Comparison of ENCODE assay signal across 22 mouse cellular contexts in the genomic region with DNA sequence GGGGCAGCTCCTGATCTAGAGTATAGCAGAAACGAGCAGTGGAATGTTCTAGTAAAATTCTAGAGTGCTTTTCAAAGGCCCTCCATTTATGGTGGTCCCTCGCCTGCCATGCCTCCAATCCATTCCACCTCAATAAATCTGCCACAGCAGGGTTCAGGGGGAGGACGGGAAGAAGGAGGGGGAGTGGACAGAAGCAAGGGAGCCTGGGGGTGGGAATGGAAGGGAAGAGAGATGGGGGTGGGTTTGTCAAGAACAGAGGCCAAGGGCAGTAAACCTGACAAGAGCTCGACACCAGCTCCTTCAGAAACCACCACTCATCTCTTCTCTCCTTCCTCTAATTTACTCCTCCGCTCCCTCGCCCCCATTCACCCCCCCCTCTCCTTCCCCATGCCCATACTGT. TPM values are rescaled to one million over a fixed set of nuclear protein-coding genes. Genes with fewer than 3 reads are reported as not detected.
DNase-seq lines count a peak whose midpoint lies in the region; ATAC-seq and TF ChIP-seq lines count a peak whose summit lies in the region.
"Had no signal": no experiment of that assay in that cellular context is flagged by ENCODE, and none has a peak within 500 bp of the region (broad histone marks: within the 10 kb centered on the region; RNA-seq: fewer than 3 reads in every experiment).

No protein-coding gene starts in this region.

- H3K4me1 ChIP-seq in kidney, embryonic 14.5 days (ENCODE audit: control insufficient read depth, insufficient read depth, low read length), result peaks cover 27% of the 10 kb centered on the region; the same call in 1 of the 2 replicates
- H3K4me1 ChIP-seq in neural tube, embryonic 11.5 days (ENCODE audit: control insufficient read depth, insufficient read depth, low read length), result peaks cover 26% of the 10 kb centered on the region
- peaks cover 28% of the 10 kb centered on the region for H3K4me1 ChIP-seq in forebrain, postnatal 0 days (ENCODE audit: insufficient read depth)

- H3K9me3 ChIP-seq in kidney, embryonic 14.5 days (ENCODE audit: control insufficient read depth, low read length), result no peaks in the 10 kb centered on the region
- H3K9me3 ChIP-seq in neural tube, embryonic 11.5 days (ENCODE audit: control insufficient read depth, low read length), result no peaks in the 10 kb centered on the region
- no peaks in the 10 kb centered on the region for H3K9me3 ChIP-seq in forebrain, postnatal 0 days (ENCODE audit: low read length)
- H3K9me3 ChIP-seq: hindbrain, embryonic 15.5 days; liver, embryonic 13.5 days; lung, embryonic 15.5 days; midbrain, embryonic 12.5 days had no signal

- no peaks in the 10 kb centered on the region for H3K27me3 ChIP-seq in kidney, embryonic 14.5 days (ENCODE audit: control insufficient read depth, insufficient read depth, low read length)
- H3K27me3 ChIP-seq in neural tube, embryonic 11.5 days (ENCODE audit: control insufficient read depth, insufficient read depth, low read length), result no peaks in the 10 kb centered on the region
- H3K27me3 ChIP-seq in forebrain, postnatal 0 days (ENCODE audit: insufficient read depth, low read length), result no peaks in the 10 kb centered on the region
- H3K27me3 ChIP-seq: hindbrain, embryonic 15.5 days; liver, embryonic 13.5 days; lung, embryonic 15.5 days had no signal

- H3K27ac ChIP-seq in kidney, embryonic 14.5 days (ENCODE audit: low read depth, low read length), result no peak overlapping the region
- H3K27ac ChIP-seq in neural tube, embryonic 11.5 days (ENCODE audit: low read depth, low read length), result no peak overlapping the region
- H3K27ac ChIP-seq in forebrain, postnatal 0 days (ENCODE audit: low read depth, low read length), result 0 out of 2 replicates have a peak overlapping the region, but pooled peaks have one; percentile 41
- H3K27ac ChIP-seq: hindbrain, embryonic 15.5 days; liver, embryonic 13.5 days; lung, embryonic 15.5 days; macrophage; midbrain, embryonic 12.5 days had no signal

- no peak overlapping the region for H3K4me3 ChIP-seq in kidney, embryonic 14.5 days (ENCODE audit: low read length)
- no peak overlapping the region for H3K4me3 ChIP-seq in neural tube, embryonic 11.5 days (ENCODE audit: low read depth, low read length)
- H3K4me3 ChIP-seq in forebrain, postnatal 0 days (ENCODE audit: low read depth, low read length), result no peak overlapping the region
- H3K4me3 ChIP-seq: hindbrain, embryonic 15.5 days; liver, embryonic 13.5 days; lung, embryonic 15.5 days; midbrain, embryonic 12.5 days had no signal

- DNase-seq in kidney, adult 8-10 months, result no peak
- DNase-seq in neural tube, embryonic 11.5 days (ENCODE audit: low spot score), result peak; percentile 15
- DNase-seq in neural tube, embryonic 10.5 days (ENCODE audit: extremely low spot score, low spot score), result no peak
- no peak for DNase-seq in forebrain, postnatal 0 days
- no peak for DNase-seq in testis, postnatal 14 days (ENCODE audit: low spot score)
- no peak for DNase-seq in lung, postnatal 10 days
- DNase-seq: adrenal gland, postnatal 36 days; cerebellum, adult 11-12 months; cerebellum, postnatal 25 days; gastrocnemius, postnatal 10 days; heart, adult 11 months; heart, postnatal 36 days; kidney, adult 11 months; layer of hippocampus, adult 9-11 months; liver, embryonic 13.5 days; right cerebral cortex, postnatal 25 days; thymus, adult 18-20 months had no signal

- TF ChIP-seq CTCF in forebrain, postnatal 0 days (IDR thresholded peaks at IDR 0.05; ENCODE audit: low read depth), result no peak

- H3K9ac ChIP-seq in kidney, embryonic 14.5 days (ENCODE audit: low read depth, low read length), result no peak overlapping the region
- H3K9ac ChIP-seq in neural tube, embryonic 11.5 days (ENCODE audit: low read length), result no peak overlapping the region
- H3K9ac ChIP-seq in forebrain, postnatal 0 days, result no peak overlapping the region
- H3K9ac ChIP-seq: hindbrain, embryonic 15.5 days; liver, embryonic 13.5 days; lung, embryonic 15.5 days; midbrain, embryonic 12.5 days had no signal

- no peaks in the 10 kb centered on the region for H3K36me3 ChIP-seq in kidney, embryonic 14.5 days (ENCODE audit: control insufficient read depth, insufficient read depth, low read length)
- no peaks in the 10 kb centered on the region for H3K36me3 ChIP-seq in neural tube, embryonic 11.5 days (ENCODE audit: control insufficient read depth, insufficient read depth, low read length)
- H3K36me3 ChIP-seq in forebrain, postnatal 0 days (ENCODE audit: insufficient read depth), result no peaks in the 10 kb centered on the region
- H3K36me3 ChIP-seq: hindbrain, embryonic 15.5 days; liver, embryonic 13.5 days; lung, embryonic 15.5 days; midbrain, embryonic 12.5 days had no signal

- ATAC-seq in kidney, embryonic 14.5 days (ENCODE audit: low FRiP score, low TSS enrichment), result peak; percentile 59
- no peak for ATAC-seq in neural tube, embryonic 11.5 days (ENCODE audit: insufficient read depth, low FRiP score, low TSS enrichment)
- ATAC-seq in forebrain, postnatal 0 days, result no peak

- H3K4me2 ChIP-seq in kidney, embryonic 14.5 days (replicated peaks; ENCODE audit: low read depth, low read length), result no peak overlapping the region
- no peak overlapping the region for H3K4me2 ChIP-seq in neural tube, embryonic 11.5 days (ENCODE audit: low read depth)
- no peak overlapping the region for H3K4me2 ChIP-seq in forebrain, postnatal 0 days (ENCODE audit: low read depth)
- H3K4me2 ChIP-seq: hindbrain, embryonic 15.5 days; liver, embryonic 13.5 days; lung, embryonic 15.5 days; midbrain, embryonic 12.5 days had no signal

- 17% methylated on average over 6 of the region's 6 CpGs for WGBS in kidney, embryonic 14.5 days
- WGBS in neural tube, embryonic 11.5 days, result 27% methylated on average over 6 of the region's 6 CpGs
- whole genome bisulfite sequencing in forebrain, postnatal 0 days, result 53% methylated on average over 6 of the region's 6 CpGs

RNA-seq across cellular contexts. Expression of gene Bfsp2, which starts 42.8 kb away (rescaled TPM):
- polyA plus RNA-seq in kidney, embryonic 14.5 days (2014; fragmentation: Nextera tagmentation; extraction: Ambion mirVana), result 0.60 and 0.70 TPM in 2 replicates
- 0.74 and 0.92 TPM in 2 replicates for polyA plus RNA-seq in neural tube, embryonic 11.5 days (2014; fragmentation: Nextera tagmentation; extraction: Ambion mirVana)
- 1.5 and 2.6 TPM in 2 replicates for total RNA-seq in forebrain, postnatal 0 days (2014; rRNA removed)
- 1.9 and 2.4 TPM in 2 replicates for polyA plus RNA-seq in forebrain, postnatal 0 days (2015; fragmentation: Nextera tagmentation; extraction: Ambion mirVana)
- total RNA-seq: adrenal gland, postnatal 36 days had no signal
- polyA plus RNA-seq: macrophage had no signal
